In genomic region chr5:115908251-115908650, GRCm38 (mm10) we compare ENCODE assay signal across 7 mouse cellular contexts.
DNase-seq lines count a peak whose midpoint lies in the region; ATAC-seq and TF ChIP-seq lines count a peak whose summit lies in the region.

No protein-coding gene starts in this region.

- no peak for TF ChIP-seq POLR2A in brain, embryonic 14.5 days (IDR thresholded peaks at IDR 0.05; ENCODE audit: borderline replicate concordance, extremely low read depth, insufficient read depth, insufficient read length, poor library complexity, severe bottlenecking)
- TF ChIP-seq POLR2A in cerebellum, adult 2 months (IDR thresholded peaks at IDR 0.05; ENCODE audit: borderline replicate concordance, insufficient read depth, low read length), result peak; percentile 35; the same call in 1 of the 2 replicates

- no peaks in the 10 kb centered on the region for H3K27me3 ChIP-seq in cerebellum, adult 2 months (ENCODE audit: control insufficient read depth, insufficient read depth, low read length)
- no peaks in the 10 kb centered on the region for H3K27me3 ChIP-seq in neural tube, embryonic 15.5 days (replicated peaks)

- intact Hi-C loops in left cerebral cortex, postnatal 36 days (cut with DNase I), result loop anchor here (5.0 kb wide), 2 partner anchors 61 to 176 kb away; partner anchors contain the start of genes Bicdl1 and Cit

- no peak for TF ChIP-seq CTCF in brain, embryonic 14.5 days (IDR thresholded peaks at IDR 0.05; ENCODE audit: borderline replicate concordance, extremely low read depth, insufficient read depth, insufficient read length)
- no peak for TF ChIP-seq CTCF in cerebellum, adult 2 months (IDR thresholded peaks at IDR 0.05; ENCODE audit: borderline replicate concordance, insufficient read depth, low read depth, low read length)

- peaks cover 3% of the 10 kb centered on the region; the same call in 1 of the 2 replicates for H3K4me1 ChIP-seq in cerebellum, adult 2 months (ENCODE audit: control insufficient read depth, insufficient read depth, low read length)
- peaks cover 38% of the 10 kb centered on the region for H3K4me1 ChIP-seq in neural tube, embryonic 15.5 days

- H3K9me3 ChIP-seq in neural tube, embryonic 15.5 days (replicated peaks), result no peaks in the 10 kb centered on the region

- peak overlapping the region; percentile 81 for H3K4me2 ChIP-seq in neural tube, embryonic 15.5 days

- H3K27ac ChIP-seq in cerebellum, adult 2 months (ENCODE audit: insufficient read depth, low read length), result peak overlapping the region; percentile 13; the same call in 1 of the 2 replicates
- peak overlapping the region; percentile 73 for H3K27ac ChIP-seq in neural tube, embryonic 15.5 days (replicated peaks)

- H3K9ac ChIP-seq in neural tube, embryonic 15.5 days (replicated peaks), result peak overlapping the region; percentile 46

- peak overlapping the region; percentile 84 for H3K4me3 ChIP-seq in cerebellum, adult 2 months (replicated peaks; ENCODE audit: insufficient read depth, low read depth, low read length)
- peak overlapping the region; percentile 52 for H3K4me3 ChIP-seq in neural tube, embryonic 15.5 days (replicated peaks)

- no peaks in the 10 kb centered on the region for H3K36me3 ChIP-seq in neural tube, embryonic 15.5 days

- peak; percentile 67; the same call in 1 of the 2 replicates for ATAC-seq in neural tube, embryonic 15.5 days (ENCODE audit: low FRiP score)
- no peak for ATAC-seq in granulocyte monocyte progenitor cell, adult 5-6 weeks (replicated peaks; ENCODE audit: poor library complexity, severe bottlenecking)

- peak; percentile 83 for DNase-seq in brain, embryonic 14.5 days (ENCODE audit: low read depth)
- DNase-seq in cerebellum, adult 2 months, result peak; percentile 73 to 75
- DNase-seq in forelimb bud, embryonic 11.5 days (ENCODE audit: low read depth, low spot score), result peak; percentile 36
- peak; percentile 63 to 73 for DNase-seq in left cerebral cortex, postnatal 36 days (ENCODE audit: low spot score in 2 of 2)
- DNase-seq in lung, postnatal 25 days (ENCODE audit: low spot score), result no peak

- WGBS in cerebellum, adult 2 months, result 10% methylated on average over 10 of the region's 10 CpGs
- 20% methylated on average over 10 of the region's 10 CpGs for WGBS in neural tube, embryonic 15.5 days
